Mouse (Mus musculus) kidney, postnatal 0 days (tissue): Measurements from ENCODE around the gene Grip2. TPM values are rescaled to one million over a fixed set of nuclear protein-coding genes. Genes with fewer than 3 reads are reported as not detected.

Experiments
- ATAC-seq: fragments of 200-750 bp; cut with Nextera tagmentation; replicated peaks from 2 replicates; pipeline ENCODE4 v1.8.0; 2017; ENCODE audit warnings: low read depth, moderate number of reproducible peaks, moderate TSS enrichment, moderate library complexity; ENCODE audit not compliant: low FRiP score
- DNase-seq: peaks from one replicate; pipeline ENCODE4 v3.0.0-alpha.2; 2016; ENCODE audit warnings: low spot score
- H3K27ac ChIP-seq: fragments of 300-500 bp; sonication (generic); 2 replicates; pipeline ENCODE4 v1.5.1; 2014; ENCODE audit warnings: mild to moderate bottlenecking
- H3K27me3 ChIP-seq: fragments of 300-500 bp; sonication (generic); 2 replicates; pipeline ENCODE4 v1.6.1; 2014; ENCODE audit warnings: low read length, mixed read lengths; ENCODE audit not compliant: insufficient read depth
- H3K36me3 ChIP-seq: fragments of 300-500 bp; sonication (generic); 2 replicates; pipeline ENCODE4 v1.6.1; 2014; ENCODE audit warnings: low read length, mixed read lengths; ENCODE audit not compliant: insufficient read depth
- H3K4me1 ChIP-seq: fragments of 300-500 bp; sonication (generic); replicated peaks from 2 replicates; pipeline ENCODE4 v1.6.1; 2014; ENCODE audit warnings: antibody characterized with exemption, low read length, mixed read lengths; ENCODE audit not compliant: insufficient read depth
- H3K4me2 ChIP-seq: fragments of 300-500 bp; sonication (generic); 2 replicates; pipeline ENCODE4 v1.6.1; 2014; ENCODE audit warnings: mild to moderate bottlenecking, low read length, moderate library complexity, mixed read lengths
- H3K4me3 ChIP-seq: fragments of 300-500 bp; sonication (generic); replicated peaks from 2 replicates; pipeline ENCODE4 v1.5.1; 2014; ENCODE audit warnings: low read depth, low read length
- H3K9ac ChIP-seq: fragments of 300-500 bp; sonication (generic); 2 replicates; pipeline ENCODE4 v1.6.1; 2014; ENCODE audit warnings: low read depth, low read length
- H3K9me3 ChIP-seq: fragments of 300-500 bp; sonication (generic); replicated peaks from 2 replicates; pipeline ENCODE4 v1.6.1; 2016; ENCODE audit warnings: low read length, inconsistent platforms, mixed read lengths
- CTCF ChIP-seq: IDR thresholded peaks from 2 replicates; pipeline ENCODE4 v1.5.1; 2016; ENCODE audit warnings: antibody characterized with exemption, low read depth, mild to moderate bottlenecking, moderate library complexity
- WGBS: fragments of 180-500 bp; shearing (Covaris S2); extraction: QIAGEN DNeasy Blood & Tissue Kit; methylation state at CpG from one replicate; pipeline ENCODE4 v1.1.7; 2014; 5-methylcytosine and 5-hydroxymethylcytosine counted together
- polyA plus RNA-seq: library from polyadenylated mRNA; unstranded; fragments of >200 nt; fragmentation: Nextera tagmentation; extraction: Ambion mirVana; gene quantifications from 2 replicates; pipeline ENCODE4 v1.2.1, GENCODE M21; 2015

Grip2 gene
- polyA plus RNA-seq, 1 experiment from 2014 or later = 0.72 TPM

DNA sequence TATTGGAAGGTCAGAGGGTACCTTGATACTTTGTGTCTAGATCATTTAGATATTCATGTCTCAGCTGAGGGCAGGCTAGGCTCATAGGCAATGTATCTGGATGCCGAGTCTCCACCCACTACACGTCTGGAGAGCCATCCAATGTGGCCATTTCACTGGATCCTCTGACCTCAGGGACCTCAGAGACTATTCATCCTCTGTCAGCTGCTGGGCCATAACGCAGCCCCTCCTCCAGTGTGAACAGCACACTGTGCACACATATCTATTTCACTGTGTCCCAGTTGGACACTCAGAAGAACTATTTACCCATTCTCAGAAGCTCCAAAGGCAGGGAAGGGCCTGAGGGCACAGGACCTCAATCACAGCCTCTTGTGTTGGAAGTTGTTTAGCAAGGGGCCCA lies 84.6 kb downstream of the Grip2 start:
- Histone ChIP-seq H3K4me1 (0 out of 2 replicates have a peak, but pooled peaks cover 5% of the 10 kb centered on the region), H3K27ac (0 out of 2 replicates have a peak overlapping the region, but pooled peaks have one; percentile 60), H3K9me3 (no peaks in the 10 kb centered on the region), H3K36me3 (peaks cover 55% of the 10 kb centered on the region), H3K27me3 (no peaks in the 10 kb centered on the region), H3K4me3 (no peak overlapping the region), H3K9ac (no peak overlapping the region), H3K4me2 (no peak overlapping the region)
- ATAC-seq = no peak
- no peak for TF ChIP-seq CTCF
- no peak for DNase-seq
- WGBS = 50% methylated on average over 3 of the region's 3 CpGs

DNA sequence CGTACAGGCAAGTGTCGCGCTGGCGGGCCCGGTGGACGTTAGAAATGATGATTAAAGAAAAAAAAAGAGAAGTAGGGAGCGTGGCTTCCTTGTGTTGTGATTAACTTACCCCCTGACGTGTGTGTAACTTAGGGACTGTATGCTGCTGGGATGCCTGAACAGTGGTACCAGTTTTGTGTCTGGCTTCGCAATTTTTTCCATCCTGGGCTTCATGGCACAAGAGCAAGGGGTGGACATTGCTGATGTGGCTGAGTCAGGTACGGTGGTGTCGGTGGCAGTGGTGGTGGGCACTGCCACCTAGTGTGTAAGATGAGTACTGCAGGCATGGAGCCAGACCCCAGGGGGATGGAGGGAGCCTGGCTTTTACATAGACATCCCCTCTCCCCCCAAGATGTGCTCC lies 86.0 kb downstream of the Grip2 start:
- ATAC-seq = peak; percentile 35; the same call in 1 of the 2 replicates
- no peak overlapping the region for H3K4me2 ChIP-seq
- H3K9ac ChIP-seq = no peak overlapping the region
- no peaks in the 10 kb centered on the region for H3K9me3 ChIP-seq
- TF ChIP-seq CTCF = peak; percentile 96
- peak; percentile 72 for DNase-seq
- no peaks in the 10 kb centered on the region for H3K27me3 ChIP-seq
- no peak overlapping the region for H3K4me3 ChIP-seq
- H3K4me1 ChIP-seq = 0 out of 2 replicates have a peak, but pooled peaks cover 5% of the 10 kb centered on the region
- peaks cover 69% of the 10 kb centered on the region for H3K36me3 ChIP-seq
- 60% methylated on average over 11 of the region's 11 CpGs for WGBS
- H3K27ac ChIP-seq = no peak overlapping the region

DNA sequence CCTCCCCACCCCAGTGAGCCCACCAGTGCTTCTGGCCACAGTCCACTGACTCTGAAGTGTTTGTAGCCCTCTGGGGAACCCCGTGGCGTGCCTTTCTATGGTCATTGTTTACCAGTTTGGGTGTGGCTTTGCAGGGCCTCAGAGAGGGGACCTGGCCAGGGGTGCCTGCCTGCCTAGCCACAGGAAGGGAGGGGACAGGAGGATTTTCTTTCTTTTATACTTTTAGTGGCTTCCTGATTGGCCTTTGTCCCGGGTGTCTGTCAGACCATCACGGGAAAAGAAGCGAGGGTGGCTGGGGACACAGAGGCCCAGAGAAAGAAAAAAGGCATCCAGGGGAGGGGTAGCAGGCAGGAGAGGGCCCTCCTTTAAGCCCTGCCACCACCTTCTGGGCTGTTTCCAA lies 89.0 kb downstream of the Grip2 start:
- WGBS = 29% methylated on average over 5 of the region's 5 CpGs
- DNase-seq = no peak
- peaks cover 79% of the 10 kb centered on the region for H3K36me3 ChIP-seq

DNA sequence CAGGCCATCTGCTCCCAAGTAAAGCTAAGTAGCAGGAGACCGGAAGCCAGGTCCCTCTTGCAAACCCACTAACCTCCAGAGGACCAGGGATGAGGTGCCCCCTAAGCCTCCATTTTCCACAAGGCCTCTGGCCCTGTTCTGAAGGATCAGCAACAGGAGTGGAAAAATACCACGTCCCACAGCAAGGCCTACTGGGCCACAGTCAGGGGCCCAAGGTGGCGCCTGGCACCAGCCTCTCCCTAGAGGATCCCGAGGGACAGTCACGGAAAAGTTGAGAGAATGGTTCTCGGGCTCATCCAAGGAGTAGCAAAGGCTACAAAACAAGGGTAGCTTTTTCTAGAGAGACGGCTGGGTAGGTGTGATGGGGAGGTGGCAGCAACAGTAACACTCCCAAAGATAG lies 89.6 kb downstream of the Grip2 start:
- DNase-seq (no peak), ATAC-seq (no peak)
- no peak overlapping the region for H3K4me2 ChIP-seq
- H3K27me3 ChIP-seq = no peaks in the 10 kb centered on the region
- WGBS = 79% methylated on average over 7 of the region's 7 CpGs
- H3K9ac ChIP-seq = no peak overlapping the region
- no peaks in the 10 kb centered on the region for H3K4me1 ChIP-seq
- H3K27ac ChIP-seq = 0 out of 2 replicates have a peak overlapping the region, but pooled peaks have one; percentile 31
- H3K9me3 ChIP-seq = no peaks in the 10 kb centered on the region
- H3K36me3 ChIP-seq = peaks cover 76% of the 10 kb centered on the region
- no peak overlapping the region for H3K4me3 ChIP-seq
- no peak for TF ChIP-seq CTCF

More for the DNA sequence above, 89.0 kb downstream of the Grip2 start:
- Histone ChIP-seq H3K4me2 (no peak overlapping the region), H3K4me1 (no peaks in the 10 kb centered on the region), H3K27ac (no peak overlapping the region), H3K4me3 (no peak overlapping the region), H3K9me3 (no peaks in the 10 kb centered on the region), H3K27me3 (no peaks in the 10 kb centered on the region), H3K9ac (no peak overlapping the region)
- no peak for TF ChIP-seq CTCF
- ATAC-seq = no peak

DNA sequence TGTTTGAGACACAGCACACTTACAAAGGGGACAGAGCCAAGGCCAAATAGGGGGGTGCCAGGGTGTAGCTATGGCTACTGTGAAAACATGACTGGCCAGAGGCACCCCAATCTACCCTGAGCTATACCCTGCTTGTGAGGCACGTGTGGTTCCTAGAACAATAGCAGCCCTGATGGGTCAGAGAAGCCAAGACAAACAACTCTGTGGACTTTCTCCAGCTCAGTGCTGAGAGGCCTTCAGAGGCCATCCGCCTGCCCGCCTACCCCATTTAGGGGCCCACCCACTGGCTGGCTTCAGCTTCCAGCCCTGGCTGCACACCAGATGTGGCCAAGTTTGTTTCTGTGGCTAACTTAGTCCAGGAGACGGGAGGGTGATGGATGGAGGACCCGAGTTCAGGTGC lies 90.6 kb downstream of the Grip2 start:
- DNase-seq (no peak), ATAC-seq (no peak)
- 43% methylated on average over 5 of the region's 5 CpGs for WGBS
- no peak overlapping the region for H3K4me2 ChIP-seq
- H3K4me3 ChIP-seq = no peak overlapping the region
- no peaks in the 10 kb centered on the region for H3K9me3 ChIP-seq
- peaks cover 74% of the 10 kb centered on the region for H3K36me3 ChIP-seq
- TF ChIP-seq CTCF = no peak
- no peak overlapping the region for H3K9ac ChIP-seq
- H3K27ac ChIP-seq = 0 out of 2 replicates have a peak overlapping the region, but pooled peaks have one; percentile 11
- no peaks in the 10 kb centered on the region for H3K4me1 ChIP-seq
- no peaks in the 10 kb centered on the region for H3K27me3 ChIP-seq

DNA sequence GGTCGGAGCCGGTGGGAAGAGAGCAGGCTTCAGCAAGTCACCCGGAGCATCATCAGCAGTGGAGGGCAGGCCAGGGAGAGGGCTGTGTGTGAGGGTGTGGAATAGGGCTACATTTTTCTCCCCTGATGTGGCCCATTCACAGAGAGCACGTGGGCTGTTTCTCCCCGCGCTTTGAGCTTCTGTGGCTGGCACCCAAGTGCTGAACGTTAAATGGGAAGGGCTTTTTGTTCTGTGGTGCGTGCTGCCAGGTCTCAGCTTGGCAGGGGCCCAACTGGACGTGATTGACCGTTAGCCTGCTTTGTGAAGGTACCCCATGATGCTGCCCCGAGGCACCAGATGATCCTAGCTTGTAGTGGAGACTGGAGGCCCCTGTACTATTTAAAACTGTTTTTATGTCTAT lies 94.9 kb downstream of the Grip2 start:
- no peak overlapping the region for H3K9ac ChIP-seq
- H3K27ac ChIP-seq = no peak overlapping the region
- H3K4me2 ChIP-seq = no peak overlapping the region
- no peak overlapping the region for H3K4me3 ChIP-seq
- no peaks in the 10 kb centered on the region for H3K9me3 ChIP-seq
- 0 out of 2 replicates have a peak, but pooled peaks cover 7% of the 10 kb centered on the region for H3K4me1 ChIP-seq
- WGBS = 86% methylated on average over 11 of the region's 11 CpGs
- peaks cover 54% of the 10 kb centered on the region for H3K36me3 ChIP-seq
- TF ChIP-seq CTCF = no peak
- no peak for DNase-seq
- no peaks in the 10 kb centered on the region for H3K27me3 ChIP-seq
- no peak for ATAC-seq

- peak overlapping the region; percentile 54 for H3K27ac ChIP-seq
- no peaks in the 10 kb centered on the region for H3K9me3 ChIP-seq
- TF ChIP-seq CTCF = no peak
- no peak overlapping the region for H3K4me2 ChIP-seq
- no peak overlapping the region for H3K4me3 ChIP-seq
- H3K36me3 ChIP-seq = peaks cover 51% of the 10 kb centered on the region
- 0 out of 2 replicates have a peak, but pooled peaks cover 7% of the 10 kb centered on the region for H3K4me1 ChIP-seq
- no peaks in the 10 kb centered on the region for H3K27me3 ChIP-seq
- DNase-seq (peak; percentile 61), ATAC-seq (peak; percentile 47; the same call in 1 of the 2 replicates)
- WGBS = 20% methylated on average over 12 of the region's 12 CpGs
- H3K9ac ChIP-seq = no peak overlapping the region
Observed at GRCm38 (mm10) chr6:91729677-91730127, 97.3 kb downstream of the Grip2 start.
